Mouse (Mus musculus) left cerebral cortex, adult 8-10 months (tissue): ENCODE results near the gene C1ra. TPM values are rescaled to one million over a fixed set of nuclear protein-coding genes. Genes with fewer than 3 reads are reported as not detected.
"Not testable (repeated sequence)": the region's sequence is repeated elsewhere in the genome, so short reads cannot be mapped to it uniquely, and the experiment has no call there.

ENCODE experiments used
- DNase-seq, 2 experiments: peaks; one replicate each; pipeline ENCODE4 v3.0.0; 2022; ENCODE audit warnings: low spot score in 2 of 2
- total RNA-seq, 4 experiments: library from RNA; stranded (reverse); gene quantifications; 2 replicates each; pipeline ENCODE4 v1.2.4; 2022

The C1ra gene
- 1 to 10 TPM; 1.7 to 2.2 (median 1.9) TPM for total RNA-seq

DNA sequence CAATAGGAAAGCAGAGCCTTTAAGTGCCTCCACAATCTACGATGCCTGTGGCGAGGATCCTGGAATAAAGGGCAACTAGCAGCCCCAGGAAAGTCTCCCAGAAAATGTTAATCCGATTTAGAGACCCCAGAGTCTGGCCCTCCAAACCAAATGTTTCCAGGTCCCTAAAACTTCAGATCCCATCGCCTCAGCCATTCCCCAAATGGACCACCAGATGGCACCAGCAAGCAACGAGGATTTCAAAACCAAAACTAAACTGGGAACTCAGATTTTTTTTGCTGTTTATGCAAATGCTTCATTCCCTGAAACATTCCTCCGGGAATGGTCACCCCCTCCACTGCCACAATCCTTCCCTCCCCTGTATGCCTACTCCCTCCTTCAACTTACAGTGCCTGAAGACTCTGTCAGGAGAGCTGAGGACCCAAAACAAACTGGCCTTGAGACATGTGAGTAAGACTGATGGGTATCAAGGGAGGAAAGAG is at the start of gene C1ra:
C1ra (plus strand) TSS at position 51 of the 482 bp plus-strand sequence.
- DNase-seq: peak in 1 of 2 experiments; percentile 60

DNA sequence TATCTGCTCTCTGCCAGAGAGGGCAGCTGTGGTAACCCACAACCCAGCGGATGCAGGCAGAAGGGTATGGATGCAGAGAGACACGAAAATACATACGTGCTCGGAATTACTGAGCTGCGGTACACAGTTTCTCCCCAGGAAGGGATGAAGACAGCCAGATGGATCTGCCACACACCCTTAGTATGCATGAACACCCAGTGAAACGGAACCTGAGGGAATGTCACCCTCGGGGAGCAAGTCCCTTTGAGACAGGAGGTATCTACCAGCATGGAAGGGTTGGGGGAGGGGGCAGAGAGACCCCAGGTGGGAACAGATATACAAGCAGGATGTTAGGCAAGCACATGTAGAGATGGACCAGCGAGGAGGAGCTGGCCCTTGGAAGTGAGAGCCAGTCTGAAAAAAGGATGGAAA is 48.3 kb upstream of the C1ra start:
- DNase-seq: peak; percentile 18 to 51

- DNase-seq: peak; percentile 86 to 93
These were observed 47.6 kb upstream of the C1ra start, which contains the start of gene Clstn3 for GRCm38 (mm10) chr6:124464305-124465271. Gene Clstn3, minus strand, starts transcription at chr6:124464794.

DNA sequence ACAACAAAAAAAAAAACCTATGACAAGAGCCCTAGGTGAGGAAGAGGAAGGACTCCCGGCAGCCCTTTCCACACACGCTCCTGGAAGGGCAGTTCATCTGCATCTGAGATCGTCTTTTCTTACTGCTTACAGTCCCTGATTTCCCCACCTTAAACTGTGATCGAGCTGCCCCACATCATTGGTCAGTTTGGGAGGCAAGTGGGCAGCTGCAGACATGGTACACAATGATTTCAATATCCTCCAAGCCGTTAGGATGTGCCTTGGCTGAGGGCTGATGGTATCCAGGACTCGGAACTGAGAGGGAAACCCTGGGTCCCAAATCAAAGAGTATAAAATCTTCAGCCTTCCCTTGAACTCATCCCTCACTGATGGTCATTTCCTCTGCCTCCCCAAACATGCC is 46.9 kb upstream of the C1ra start:
- DNase-seq: peak in 1 of 2 experiments; percentile 25

DNA sequence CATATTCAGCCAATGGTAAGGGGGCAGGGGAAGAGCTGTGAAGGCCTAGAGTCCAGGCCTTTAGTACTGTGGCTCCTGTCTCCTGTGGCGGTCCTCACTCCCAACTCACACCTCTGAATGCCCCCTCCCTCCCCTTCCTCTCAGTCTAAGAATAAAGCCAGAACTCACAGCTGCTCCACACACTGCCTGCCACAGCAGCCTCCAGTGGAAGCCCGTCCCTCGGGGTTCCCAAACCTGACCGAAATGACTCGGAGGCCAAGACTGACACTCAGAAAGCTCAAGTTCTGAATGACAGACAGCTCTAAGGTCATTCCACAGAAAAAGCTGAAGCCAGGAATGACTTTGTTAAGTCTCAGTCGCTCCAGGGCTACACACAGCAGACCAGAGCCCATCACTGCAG is 46.5 kb upstream of the C1ra start:
- no peak for DNase-seq

DNA sequence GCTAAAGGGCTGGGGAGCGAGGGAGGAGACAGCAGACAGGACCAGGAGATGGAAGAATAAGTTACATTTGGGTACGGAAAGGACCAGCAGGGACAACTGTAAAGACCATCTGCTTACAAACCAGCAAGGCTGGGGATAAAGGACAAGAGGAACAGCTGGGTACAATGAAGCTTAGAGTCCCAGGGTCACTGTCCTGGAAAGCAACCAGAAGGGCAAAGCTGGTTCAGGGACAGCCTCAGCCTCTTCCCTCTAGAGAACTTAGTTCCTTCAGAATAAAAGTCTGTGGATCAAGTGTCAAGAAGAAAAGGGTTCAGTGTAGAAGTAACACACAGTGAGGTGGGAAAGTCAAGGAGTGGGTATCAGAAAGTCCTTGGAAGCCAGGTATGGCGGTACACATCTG is 41.1 kb upstream of the C1ra start:
- no peak for DNase-seq

- DNase-seq: not testable (repeated sequence)
These were observed 40.2 kb upstream of the C1ra start for GRCm38 (mm10) chr6:124471783-124472638.

GRCm38 (mm10) chr6:124472801-124473200 is 39.4 kb upstream of the C1ra start:
- peak in 1 of 2 experiments; percentile 51 for DNase-seq

GRCm38 (mm10) chr6:124474621-124475020 is 37.6 kb upstream of the C1ra start:
- no peak for DNase-seq

DNA sequence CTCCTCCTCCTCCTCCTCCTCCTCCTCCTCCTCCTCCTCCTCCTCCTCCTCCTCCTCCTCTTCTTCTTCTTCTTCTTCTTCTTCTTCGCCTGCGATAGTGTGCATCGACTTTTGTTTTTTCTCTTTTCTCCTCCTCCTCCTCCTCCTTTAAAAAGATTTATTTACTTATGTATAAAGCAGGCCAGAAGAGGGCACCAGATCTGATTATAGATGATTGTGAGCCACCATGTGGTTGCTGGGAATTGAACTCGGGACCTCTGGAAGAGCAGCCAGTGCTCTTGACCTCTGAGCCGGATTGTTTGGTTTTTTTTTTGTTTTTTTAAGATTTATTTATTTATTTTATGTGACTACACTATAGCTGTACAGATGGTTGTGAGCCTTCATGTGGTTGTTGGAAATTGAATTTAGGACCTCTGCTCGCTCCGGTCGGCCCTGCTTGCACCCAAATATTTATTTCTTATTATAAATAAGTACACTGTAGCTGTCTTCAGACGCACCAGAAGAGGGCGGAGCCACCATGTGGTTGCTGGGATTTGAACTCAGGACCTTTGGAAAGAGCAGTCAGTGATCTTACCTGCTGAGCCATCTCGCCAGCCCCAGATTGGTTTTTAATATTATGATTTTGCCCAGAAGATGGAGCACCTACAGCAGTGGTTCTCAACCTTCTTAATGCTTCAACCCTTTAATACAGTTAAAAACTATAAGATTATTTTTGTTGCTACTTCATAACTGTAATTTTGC is 36.7 kb upstream of the C1ra start:
- DNase-seq: not testable (repeated sequence)

- no peak for DNase-seq
These were observed 36.0 kb upstream of the C1ra start for GRCm38 (mm10) chr6:124476216-124476615.

DNA sequence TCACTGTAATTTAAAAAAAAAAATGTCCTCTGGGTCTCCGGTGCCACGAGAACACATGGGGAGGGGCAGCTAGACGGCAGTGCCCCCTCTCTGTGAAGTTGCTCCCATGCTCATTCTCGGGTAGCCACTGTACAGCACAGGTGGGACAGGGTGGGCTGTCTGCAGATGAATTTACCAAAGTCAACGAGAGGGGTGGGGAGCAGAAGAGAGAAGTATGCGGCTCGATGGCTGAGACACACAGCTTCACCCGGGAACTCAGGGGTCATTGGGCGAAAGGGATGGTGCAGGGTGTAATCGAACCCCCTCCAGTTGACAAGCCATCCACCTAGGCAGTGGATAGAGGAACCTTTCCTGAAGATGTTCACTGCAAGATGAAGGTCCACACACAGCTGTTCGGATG is 35.4 kb upstream of the C1ra start:
- no peak for DNase-seq

- DNase-seq: no peak
These were observed 35.0 kb upstream of the C1ra start for GRCm38 (mm10) chr6:124477221-124477655.

DNA sequence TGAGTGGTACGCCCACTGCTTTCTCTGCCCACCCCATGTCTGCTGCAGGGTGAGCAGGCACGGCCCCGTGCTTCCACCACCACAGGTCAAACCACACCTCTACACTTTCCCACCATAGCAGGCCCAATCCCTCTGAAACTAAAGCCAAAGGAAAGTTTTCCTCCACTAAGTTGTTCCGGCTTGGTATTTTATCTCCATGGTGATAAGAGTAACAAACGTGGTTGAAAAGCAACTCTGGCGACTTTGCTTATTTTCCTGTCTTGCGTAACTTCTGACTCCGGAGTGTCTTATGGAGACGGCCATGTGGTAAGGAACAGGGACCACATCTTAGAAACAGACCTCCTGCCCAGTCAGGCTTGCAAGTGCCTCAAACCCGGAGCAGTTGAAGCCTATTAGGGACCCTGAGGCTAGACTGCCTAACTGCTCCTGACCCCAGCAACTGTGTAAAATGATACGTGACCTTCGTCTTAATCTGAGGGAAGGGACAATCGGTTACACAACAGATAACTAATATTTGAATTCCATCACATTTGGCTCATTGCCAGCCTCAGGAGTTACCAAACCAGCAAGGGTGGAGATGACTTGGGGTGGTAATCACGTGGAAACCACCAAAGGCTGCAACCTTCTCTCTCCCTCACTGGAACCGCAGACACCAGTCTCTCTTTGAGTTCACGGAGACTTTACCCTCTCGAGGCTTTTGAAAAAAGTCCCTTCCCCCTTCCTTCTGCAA is 34.1 kb upstream of the C1ra start:
- no peak for DNase-seq

DNA sequence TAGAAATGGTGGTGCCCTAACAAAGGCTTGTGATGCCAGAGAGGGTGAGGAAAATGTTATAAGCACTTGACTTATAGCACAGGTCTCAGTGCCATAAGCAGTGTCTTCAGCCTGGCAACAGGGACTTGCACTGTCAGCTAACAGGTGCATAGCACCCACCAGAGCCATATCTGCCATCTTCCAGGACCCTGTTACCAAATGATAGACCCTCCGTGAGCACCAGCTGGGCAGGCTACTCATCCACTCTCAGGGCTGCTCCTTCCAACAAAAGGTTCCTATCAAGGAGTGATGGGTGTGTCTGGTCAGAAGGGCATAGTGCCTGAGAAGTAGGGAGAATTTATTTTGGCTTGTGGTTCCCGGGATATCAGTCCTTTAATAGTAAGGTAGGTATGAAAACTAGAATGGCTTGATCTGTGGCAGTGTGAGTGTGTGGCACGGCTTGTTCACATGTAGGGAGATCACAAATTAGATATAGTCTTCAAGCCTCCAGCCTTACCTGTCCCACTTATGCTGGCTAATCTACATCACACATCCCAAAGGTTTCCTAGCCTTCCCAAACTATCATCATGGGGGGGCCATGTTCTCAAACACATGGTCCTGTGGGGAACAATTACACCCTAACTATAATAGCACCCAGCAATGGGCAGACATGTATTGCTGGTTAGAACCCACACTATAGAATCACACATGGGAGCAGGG is 33.2 kb upstream of the C1ra start:
- no peak for DNase-seq

DNA sequence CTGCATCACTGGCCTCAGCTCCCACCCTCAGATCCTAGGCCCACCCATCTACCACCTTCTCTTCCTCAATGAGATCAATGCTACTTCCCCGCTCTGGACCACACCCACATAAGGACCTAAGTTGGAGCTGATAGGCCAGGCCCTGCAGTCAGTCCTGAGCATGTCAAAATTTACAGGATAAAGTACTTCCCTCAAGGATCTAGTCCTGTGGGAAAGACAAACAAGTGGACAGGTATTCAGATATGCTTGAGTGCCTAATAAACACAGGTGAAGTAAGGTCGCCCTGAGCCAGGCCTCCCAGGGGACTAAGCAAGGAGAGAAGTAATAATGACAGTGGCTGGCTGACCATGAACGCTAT is 32.7 kb upstream of the C1ra start:
- no peak for DNase-seq

DNA sequence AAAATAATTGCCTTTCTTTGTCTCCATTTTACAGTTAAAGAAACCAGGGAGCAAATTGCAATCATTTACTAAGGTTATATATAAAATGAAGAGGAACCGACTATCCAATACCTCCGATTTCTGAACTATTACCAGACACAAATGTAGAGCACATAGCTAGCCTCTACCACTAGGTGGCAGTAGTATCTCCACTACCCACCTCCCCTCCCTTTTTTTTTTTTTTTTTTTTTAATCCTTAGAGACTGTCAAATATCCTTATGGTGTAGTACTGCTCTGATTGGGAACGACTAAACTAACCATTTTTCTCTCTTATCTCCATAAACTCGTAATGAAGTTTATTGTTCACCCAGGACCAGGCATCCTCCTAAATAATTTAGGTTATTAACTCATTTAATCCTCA is 31.9 kb upstream of the C1ra start:
- DNase-seq: no peak

DNA sequence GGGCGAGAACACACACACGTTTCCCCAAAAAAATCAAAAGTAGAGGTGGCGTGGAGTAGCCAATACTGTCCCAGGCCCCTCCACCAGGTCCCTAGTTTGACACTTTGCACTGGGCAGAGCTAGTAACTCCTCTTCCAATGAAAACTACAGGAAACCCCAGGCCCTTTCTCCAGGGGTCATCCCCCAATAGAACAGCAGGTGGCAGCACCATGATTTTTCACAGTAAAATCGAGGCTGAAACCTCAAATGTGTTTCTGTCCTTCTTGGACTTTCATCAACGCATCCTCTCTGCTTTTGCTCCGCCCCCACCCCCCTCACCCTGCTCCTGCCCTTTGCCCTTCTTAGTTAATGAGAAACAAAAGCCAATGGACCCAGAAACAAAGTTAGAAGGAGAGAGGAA is 30.6 kb upstream of the C1ra start:
- peak in 1 of 2 experiments; percentile 34 for DNase-seq

- not testable (repeated sequence) for DNase-seq
These were observed 28.4 kb upstream of the C1ra start for GRCm38 (mm10) chr6:124483831-124484230.

DNA sequence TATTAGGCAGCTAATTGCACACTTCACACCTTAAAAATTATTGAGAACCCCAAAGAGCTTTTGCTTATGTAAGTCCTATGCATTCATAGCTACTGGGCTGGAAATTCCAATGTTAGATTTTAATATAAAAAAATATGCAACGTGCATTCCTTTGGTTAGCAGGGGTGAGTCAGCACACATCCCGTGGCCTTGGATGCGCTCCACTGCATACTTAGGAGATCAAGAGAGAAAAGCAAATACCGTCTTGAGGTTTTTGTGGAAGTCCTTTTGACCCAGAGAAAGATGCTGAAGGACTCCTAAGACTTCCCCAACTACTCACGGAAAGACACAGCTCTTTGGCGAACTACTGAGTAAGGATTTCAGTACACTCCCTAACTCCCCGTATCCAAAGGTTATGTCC is 27.4 kb upstream of the C1ra start:
- DNase-seq: no peak
